Mouse (Mus musculus) thymus, adult 2 months (tissue): Measurements from ENCODE around the gene Clstn2. TPM values are rescaled to one million over a fixed set of nuclear protein-coding genes. Genes with fewer than 3 reads are reported as not detected.

Experiments used
- DNase-seq: peaks from one replicate; pipeline ENCODE4 v3.0.0; 2021
- H3K27ac ChIP-seq: fragments of 200-500 bp; 2 replicates; pipeline ENCODE4 v1.5.1; 2012; ENCODE audit warnings: low read length, control low read depth; ENCODE audit not compliant: control insufficient read depth, insufficient read depth
- H3K27me3 ChIP-seq: fragments of 200-500 bp; 2 replicates; pipeline ENCODE4 v1.6.1; 2012; ENCODE audit warnings: mild to moderate bottlenecking, low read length, moderate library complexity, mixed read lengths; ENCODE audit not compliant: control insufficient read depth, insufficient read depth
- H3K36me3 ChIP-seq: fragments of 200-500 bp; 2 replicates; pipeline ENCODE4 v1.6.1; 2012; ENCODE audit warnings: mild to moderate bottlenecking, low read length, moderate library complexity; ENCODE audit not compliant: control insufficient read depth, insufficient read depth
- H3K4me1 ChIP-seq: fragments of 200-500 bp; replicated peaks from 2 replicates; pipeline ENCODE4 v1.6.1; 2012; ENCODE audit warnings: low read length; ENCODE audit not compliant: control insufficient read depth, insufficient read depth
- H3K4me3 ChIP-seq: fragments of 200-500 bp; 2 replicates; pipeline ENCODE4 v1.5.1; 2012; ENCODE audit warnings: mild to moderate bottlenecking, low read length, control low read depth, moderate library complexity; ENCODE audit not compliant: control insufficient read depth, insufficient read depth
- CTCF ChIP-seq: fragments of 200-500 bp; IDR thresholded peaks from 2 replicates; pipeline ENCODE4 v1.5.1; 2012; ENCODE audit warnings: mild to moderate bottlenecking, control low read depth, low read length, moderate library complexity, borderline replicate concordance; ENCODE audit not compliant: control insufficient read depth, poor library complexity, insufficient read depth; ENCODE audit errors: extremely low read depth
- POLR2A ChIP-seq: fragments of 200-500 bp; IDR thresholded peaks from 2 replicates; pipeline ENCODE4 v1.6.1; 2012; ENCODE audit warnings: mild to moderate bottlenecking, low read length, control low read depth, moderate library complexity; ENCODE audit not compliant: control insufficient read depth, poor library complexity, insufficient read depth; ENCODE audit errors: extremely low read depth
- WGBS: fragments of 180-500 bp; shearing (Covaris S2); methylation state at CpG from one replicate; pipeline ENCODE4 v1.1.7; 2018; 5-methylcytosine and 5-hydroxymethylcytosine counted together
- polyA plus RNA-seq: library from polyadenylated mRNA; depleted of rRNA; stranded (reverse); fragments of >200 nt; gene quantifications from 2 replicates; pipeline ENCODE4 v1.2.3, GENCODE M21; 2012

Gene Clstn2
- polyA plus RNA-seq, 1 experiment, result 0.27 TPM

GRCm38 (mm10) chr9:97696655-97697235 is 336.2 kb downstream of the Clstn2 start:
- no peaks in the 10 kb centered on the region for H3K4me1 ChIP-seq
- no peaks in the 10 kb centered on the region for H3K27me3 ChIP-seq
- no peak overlapping the region for H3K4me3 ChIP-seq
- no peak for DNase-seq
- TF ChIP-seq POLR2A (no peak), CTCF (no peak)
- H3K36me3 ChIP-seq, result no peaks in the 10 kb centered on the region
- WGBS, result 85% methylated on average over 5 of the region's 5 CpGs
- no peak overlapping the region for H3K27ac ChIP-seq

- no peak for TF ChIP-seq POLR2A
- no peak for TF ChIP-seq CTCF
- no peaks in the 10 kb centered on the region for H3K27me3 ChIP-seq
- 76% methylated on average over 1 of the region's 1 CpGs for WGBS
- H3K27ac ChIP-seq, result no peak overlapping the region
- no peak overlapping the region for H3K4me3 ChIP-seq
- no peaks in the 10 kb centered on the region for H3K4me1 ChIP-seq
- H3K36me3 ChIP-seq, result no peaks in the 10 kb centered on the region
- no peak for DNase-seq
Measured at GRCm38 (mm10) chr9:97695278-97695677, 337.7 kb downstream of the Clstn2 start.

DNA sequence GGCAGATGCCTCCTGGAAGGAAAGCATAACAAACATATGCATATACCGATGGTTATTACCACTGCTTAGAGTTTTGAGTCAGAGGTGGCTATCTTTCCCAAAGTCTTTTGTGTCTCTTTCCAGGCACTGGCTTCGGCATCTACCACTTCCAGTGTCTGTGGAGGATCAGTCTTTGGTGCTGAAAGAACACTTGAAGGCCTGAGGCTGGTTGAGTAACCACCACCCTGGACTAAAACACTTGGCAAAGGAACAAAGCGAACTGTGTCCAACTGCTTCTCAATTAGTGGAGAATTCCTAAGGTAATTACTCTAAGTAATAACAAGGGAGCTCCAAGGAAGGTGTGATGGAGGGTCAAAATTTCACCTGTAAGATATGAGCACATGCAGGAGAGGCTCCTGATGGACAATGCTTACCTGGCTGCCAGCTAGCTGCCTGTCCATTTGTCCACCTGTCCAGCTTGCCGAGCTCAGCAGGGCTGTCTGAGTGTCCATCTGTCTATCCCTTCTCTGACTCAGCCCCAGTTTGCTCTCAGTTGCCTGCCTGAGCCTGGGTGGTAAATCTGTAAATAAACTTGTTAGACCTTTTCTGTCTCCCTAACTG is 346.1 kb downstream of the Clstn2 start:
- no peak for TF ChIP-seq CTCF
- TF ChIP-seq POLR2A, result no peak
- 91% methylated on average over 4 of the region's 4 CpGs for WGBS
- H3K36me3 ChIP-seq, result no peaks in the 10 kb centered on the region
- DNase-seq, result no peak
- no peak overlapping the region for H3K27ac ChIP-seq
- no peaks in the 10 kb centered on the region for H3K27me3 ChIP-seq
- H3K4me3 ChIP-seq, result no peak overlapping the region
- H3K4me1 ChIP-seq, result no peaks in the 10 kb centered on the region

GRCm38 (mm10) chr9:97685664-97686063 is 347.3 kb downstream of the Clstn2 start:
- 85% methylated on average over 4 of the region's 4 CpGs for WGBS

DNA sequence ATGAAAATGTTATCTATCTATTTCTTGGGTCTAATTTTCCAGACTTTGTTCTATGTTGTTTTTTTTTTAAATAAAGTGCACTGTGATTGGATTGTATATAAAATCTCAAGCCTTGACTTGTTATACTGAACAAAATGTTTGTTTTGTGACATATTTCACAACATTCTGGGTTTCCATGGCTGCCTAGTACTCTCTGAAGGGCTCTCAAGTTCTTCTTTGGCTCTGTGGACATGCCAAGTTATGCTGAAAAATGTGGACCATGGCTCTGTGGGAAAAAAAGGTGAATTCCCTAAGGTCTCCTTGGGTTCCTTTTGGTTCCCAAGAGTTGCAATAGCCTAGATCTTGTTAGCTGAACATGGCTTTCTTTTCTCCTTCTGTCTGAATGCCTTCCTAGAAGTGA is 353.1 kb downstream of the Clstn2 start:
- TF ChIP-seq POLR2A, result no peak
- no peak for TF ChIP-seq CTCF
- H3K4me1 ChIP-seq, result no peaks in the 10 kb centered on the region
- H3K36me3 ChIP-seq, result no peaks in the 10 kb centered on the region
- no peaks in the 10 kb centered on the region for H3K27me3 ChIP-seq
- no peak for DNase-seq
- H3K4me3 ChIP-seq, result no peak overlapping the region
- H3K27ac ChIP-seq, result no peak overlapping the region

More at GRCm38 (mm10) chr9:97685664-97686063, 347.3 kb downstream of the Clstn2 start:
- DNase-seq, result no peak
- TF ChIP-seq CTCF (no peak), POLR2A (no peak)
- no peaks in the 10 kb centered on the region for H3K36me3 ChIP-seq
- H3K27ac ChIP-seq, result no peak overlapping the region
- no peaks in the 10 kb centered on the region for H3K4me1 ChIP-seq
- no peak overlapping the region for H3K4me3 ChIP-seq
- H3K27me3 ChIP-seq, result no peaks in the 10 kb centered on the region

DNA sequence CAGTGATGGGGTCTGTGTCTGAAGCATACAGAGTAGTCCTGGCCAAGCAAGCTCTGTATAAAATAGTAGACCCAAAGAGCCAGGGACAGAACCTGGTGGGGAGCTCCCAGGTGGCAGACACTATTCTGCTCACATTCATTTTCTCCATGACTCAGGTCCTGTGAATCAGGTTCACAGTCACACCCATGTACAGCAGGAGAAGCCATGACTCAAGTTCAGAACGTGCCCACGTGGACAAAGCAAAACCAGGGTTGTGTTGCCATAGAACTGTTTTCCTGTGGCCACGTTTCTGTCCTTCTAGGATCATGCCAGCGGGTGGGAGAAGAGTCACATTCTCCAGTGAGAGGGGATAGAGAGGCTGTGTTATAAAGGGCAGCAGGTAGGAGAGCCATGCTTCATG is 353.9 kb downstream of the Clstn2 start:
- TF ChIP-seq POLR2A (no peak), CTCF (no peak)
- no peak overlapping the region for H3K4me3 ChIP-seq
- WGBS, result 79% methylated on average over 4 of the region's 4 CpGs
- H3K4me1 ChIP-seq, result no peaks in the 10 kb centered on the region
- no peak overlapping the region for H3K27ac ChIP-seq
- H3K36me3 ChIP-seq, result no peaks in the 10 kb centered on the region
- DNase-seq, result no peak
- no peaks in the 10 kb centered on the region for H3K27me3 ChIP-seq

- 80% methylated on average over 3 of the region's 3 CpGs for WGBS
- no peaks in the 10 kb centered on the region for H3K4me1 ChIP-seq
- no peak overlapping the region for H3K4me3 ChIP-seq
- no peaks in the 10 kb centered on the region for H3K27me3 ChIP-seq
- no peak for TF ChIP-seq CTCF
- TF ChIP-seq POLR2A, result no peak
- no peaks in the 10 kb centered on the region for H3K36me3 ChIP-seq
- no peak for DNase-seq
- no peak overlapping the region for H3K27ac ChIP-seq
Measured at GRCm38 (mm10) chr9:97677075-97677474, 355.9 kb downstream of the Clstn2 start.

DNA sequence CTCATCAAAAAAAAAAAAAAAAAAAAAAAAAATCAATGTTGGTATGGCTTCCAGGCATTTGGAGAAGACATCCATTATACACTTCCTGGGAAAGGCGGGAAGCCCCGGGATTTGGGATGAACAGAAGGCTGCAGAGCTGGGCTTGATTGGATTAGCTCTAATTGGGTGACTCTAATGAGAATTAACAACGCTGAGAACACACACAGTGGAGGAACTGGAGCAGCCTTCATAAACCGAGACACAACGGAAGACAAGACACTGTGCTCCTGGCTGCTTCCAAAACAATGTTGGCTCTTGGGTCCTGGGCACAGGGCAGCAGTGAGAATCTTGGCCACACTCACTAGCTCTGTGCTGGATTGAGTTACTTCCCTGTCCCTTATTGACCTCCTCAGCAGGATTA is 360.3 kb downstream of the Clstn2 start:
- no peak for TF ChIP-seq CTCF
- TF ChIP-seq POLR2A, result no peak
- H3K27me3 ChIP-seq, result no peaks in the 10 kb centered on the region
- no peak for DNase-seq
- H3K36me3 ChIP-seq, result no peaks in the 10 kb centered on the region
- H3K4me1 ChIP-seq, result no peaks in the 10 kb centered on the region
- no peak overlapping the region for H3K27ac ChIP-seq
- 77% methylated on average over 5 of the region's 5 CpGs for WGBS
- no peak overlapping the region for H3K4me3 ChIP-seq
